Mouse (Mus musculus) left cerebral cortex, adult 11 months (tissue): ENCODE results near the gene Gpr35.
A peak's percentile ranks its signal among the peaks of the same experiment; 100 is the strongest.

Source experiments
- DNase-seq: peaks from one replicate; pipeline ENCODE4 v3.0.0; 2022; ENCODE audit warnings: low spot score

Gene Gpr35

GRCm38 (mm10) chr1:92981056-92981845 lies 30.6 kb downstream of the Gpr35 start:
- DNase-seq = no peak

GRCm38 (mm10) chr1:92982931-92983605 lies 32.4 kb downstream of the Gpr35 start:
- no peak for DNase-seq

DNA sequence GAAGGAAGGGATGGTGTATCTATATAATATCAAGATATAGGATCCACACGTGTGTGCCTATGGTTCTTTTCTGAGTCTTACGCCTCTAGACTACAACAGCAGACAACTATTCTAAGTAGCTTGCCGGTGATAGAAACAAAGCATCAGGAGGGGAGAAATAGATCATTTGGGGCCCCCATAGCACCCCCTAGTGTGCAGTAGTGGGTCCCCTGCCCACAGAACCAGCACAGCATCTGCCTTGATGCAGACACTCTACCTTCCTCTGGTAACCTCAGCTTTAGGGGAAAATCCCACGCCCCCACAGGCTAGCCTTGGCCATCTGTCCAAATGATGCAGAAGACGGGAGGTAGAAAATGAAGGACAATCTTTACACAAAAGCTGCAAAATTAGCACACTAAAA lies 34.3 kb downstream of the Gpr35 start:
- DNase-seq = no peak

GRCm38 (mm10) chr1:92988894-92989293 lies 38.2 kb downstream of the Gpr35 start:
- DNase-seq = no peak

DNA sequence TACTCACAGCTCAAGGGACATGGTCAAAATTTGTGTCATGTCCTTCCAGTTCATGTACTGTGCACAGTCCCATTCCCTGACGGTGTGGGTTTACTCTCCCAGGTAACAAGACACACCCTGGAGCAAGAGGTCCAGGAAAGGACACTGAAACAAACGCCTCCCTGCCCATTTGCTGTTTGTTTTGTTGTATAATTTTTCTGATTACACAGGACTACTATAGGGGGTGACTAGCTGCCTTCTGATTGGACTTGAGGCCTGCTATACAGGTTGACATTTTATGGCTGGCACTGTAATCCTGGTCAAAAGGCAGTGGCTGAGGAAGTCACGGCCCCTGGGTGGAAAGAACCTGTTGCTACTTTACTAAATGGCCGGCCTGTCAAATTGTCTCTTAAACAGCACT lies 39.2 kb downstream of the Gpr35 start:
- no peak for DNase-seq

DNA sequence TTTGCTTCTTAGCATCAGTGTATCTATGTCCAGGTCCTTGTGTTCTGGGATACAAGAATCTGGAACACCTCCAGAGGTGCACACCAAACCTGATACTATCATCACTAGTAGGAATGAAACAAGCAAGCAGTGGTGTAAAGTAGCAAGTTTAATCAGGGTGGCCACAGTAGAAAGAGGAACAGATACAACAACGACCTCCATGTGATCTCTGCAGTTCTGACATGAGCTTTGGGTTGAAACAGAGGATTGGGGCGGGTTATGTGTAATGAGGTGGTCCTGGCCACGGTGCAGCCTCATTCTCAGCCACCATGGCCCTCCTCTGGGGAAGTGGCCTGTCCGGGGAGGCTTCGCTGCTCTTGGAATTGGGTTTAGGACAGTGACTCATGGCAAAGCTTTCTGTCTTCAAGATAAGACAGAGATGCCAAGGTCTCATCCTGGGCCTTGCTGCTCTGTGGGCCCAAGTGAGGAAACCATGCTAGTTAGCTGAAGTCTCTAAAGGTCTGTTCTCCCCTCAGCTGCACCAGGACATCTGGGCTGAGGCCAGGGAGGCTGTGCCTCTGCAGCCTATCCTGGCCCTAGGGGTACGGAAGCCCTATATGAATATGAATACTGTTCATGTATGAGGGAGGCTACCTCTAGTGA lies 41.7 kb downstream of the Gpr35 start:
- DNase-seq = no peak

DNA sequence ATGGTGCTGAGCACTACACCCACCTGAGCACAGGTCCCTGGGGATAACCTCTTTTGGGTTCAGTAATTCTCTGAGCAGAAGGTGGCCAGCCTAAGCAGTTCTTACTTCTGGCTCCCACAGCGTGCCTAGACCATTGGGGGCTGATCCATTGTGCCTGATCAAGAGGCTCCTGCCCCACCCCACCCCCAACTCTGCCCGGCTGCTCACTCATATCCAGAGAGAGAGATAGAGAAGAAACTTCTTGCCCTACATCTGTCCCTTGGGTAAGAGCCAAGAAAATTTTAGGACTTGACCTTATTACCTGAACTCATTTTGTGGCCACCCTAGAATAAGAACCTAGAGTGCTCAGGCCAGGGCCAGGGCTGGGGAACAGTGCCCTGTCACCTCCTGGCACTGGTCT lies 42.2 kb downstream of the Gpr35 start:
- DNase-seq = no peak

DNA sequence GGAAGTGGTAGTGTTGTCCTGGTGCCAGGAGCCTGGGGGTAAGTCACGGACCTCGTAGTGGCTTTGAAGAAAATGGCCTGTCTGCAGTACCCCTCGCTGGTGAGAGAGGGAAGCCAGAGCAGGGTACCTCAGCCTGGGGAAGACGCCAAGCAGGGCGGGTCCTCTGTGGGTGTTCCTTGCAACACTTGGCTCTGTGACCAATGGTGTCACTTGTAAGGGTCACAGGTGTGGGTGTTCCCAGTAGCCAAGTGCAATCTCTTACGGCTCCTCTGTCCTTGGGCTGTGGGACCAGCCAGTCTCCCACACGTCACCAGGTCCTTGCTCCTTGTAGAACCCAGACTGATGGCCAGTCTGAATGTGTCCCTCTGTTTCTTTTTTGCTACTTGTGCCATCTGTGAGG lies 55.4 kb downstream of the Gpr35 start, which contains the start of gene Aqp12:
Aqp12 (plus strand) TSS at position 274 of the 400 bp plus-strand sequence.
- no peak for DNase-seq

GRCm38 (mm10) chr1:93009196-93009595 lies 58.5 kb downstream of the Gpr35 start:
- no peak for DNase-seq

DNA sequence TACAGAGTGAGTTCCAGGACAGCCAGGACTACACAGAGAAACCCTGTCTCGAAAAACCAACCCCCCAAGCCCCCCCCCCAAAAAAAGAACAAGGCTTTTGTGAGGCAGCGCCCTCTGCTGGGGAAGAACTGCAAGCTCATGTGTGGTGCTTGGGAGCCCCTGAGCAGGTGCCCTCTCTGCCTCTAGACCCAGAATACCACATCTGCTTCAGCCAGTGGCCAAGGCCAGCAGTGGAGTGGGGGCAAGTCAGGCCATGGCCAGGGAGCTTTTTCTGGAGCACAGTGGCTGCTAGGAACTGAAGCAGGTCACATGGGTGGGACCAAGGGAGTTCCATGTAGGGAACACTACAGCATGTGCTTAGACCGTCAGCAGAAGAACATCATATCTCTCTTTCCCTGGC lies 60.1 kb downstream of the Gpr35 start:
- no peak for DNase-seq

DNA sequence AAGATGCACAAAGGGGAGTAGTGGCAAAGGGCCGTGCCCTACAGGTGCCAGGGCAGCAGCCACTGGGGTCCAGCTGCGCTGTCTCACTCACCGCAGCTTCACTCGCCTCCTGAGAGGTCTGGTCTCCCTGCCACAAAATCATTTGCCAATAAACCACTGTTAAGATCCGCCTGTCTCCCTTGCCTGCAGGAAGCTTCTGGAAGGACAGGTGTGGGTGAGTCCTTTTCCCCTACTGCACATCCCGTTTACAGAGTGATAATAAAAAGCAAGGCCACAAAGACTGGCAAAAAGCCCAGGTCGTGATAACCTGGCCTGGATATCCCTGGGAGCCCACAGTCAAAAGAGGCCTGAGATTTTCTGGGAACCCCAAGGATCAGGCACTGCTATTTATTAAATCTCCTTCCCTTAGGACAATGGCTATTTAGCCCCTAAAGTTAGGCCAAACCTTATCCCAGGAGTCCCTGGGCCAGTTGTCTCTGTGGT lies 61.5 kb downstream of the Gpr35 start:
- no peak for DNase-seq

DNA sequence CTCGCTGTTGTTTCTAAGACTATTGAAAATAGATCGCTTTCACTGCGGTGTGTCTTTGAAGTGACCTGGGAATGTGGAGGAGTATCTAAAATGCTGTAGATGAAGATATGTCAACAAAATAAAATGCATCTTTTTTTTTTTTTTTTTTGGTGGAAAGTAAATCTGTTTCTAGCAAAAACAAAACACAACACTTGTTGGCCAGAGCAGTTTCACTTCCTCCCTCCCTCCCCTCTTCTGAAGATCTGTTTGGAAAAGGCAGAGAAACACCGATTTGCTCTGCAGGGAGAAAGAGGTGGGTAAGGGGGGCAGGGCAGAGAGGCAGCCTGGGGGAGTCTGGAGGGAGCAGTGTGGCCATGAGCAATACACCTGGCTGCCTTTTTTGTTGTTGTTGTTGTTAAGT lies 62.7 kb downstream of the Gpr35 start:
- no peak for DNase-seq

GRCm38 (mm10) chr1:93014460-93014859 lies 63.8 kb downstream of the Gpr35 start:
- peak; percentile 63 for DNase-seq

- no peak for DNase-seq
Observed at GRCm38 (mm10) chr1:93015136-93015535, 64.5 kb downstream of the Gpr35 start.

DNA sequence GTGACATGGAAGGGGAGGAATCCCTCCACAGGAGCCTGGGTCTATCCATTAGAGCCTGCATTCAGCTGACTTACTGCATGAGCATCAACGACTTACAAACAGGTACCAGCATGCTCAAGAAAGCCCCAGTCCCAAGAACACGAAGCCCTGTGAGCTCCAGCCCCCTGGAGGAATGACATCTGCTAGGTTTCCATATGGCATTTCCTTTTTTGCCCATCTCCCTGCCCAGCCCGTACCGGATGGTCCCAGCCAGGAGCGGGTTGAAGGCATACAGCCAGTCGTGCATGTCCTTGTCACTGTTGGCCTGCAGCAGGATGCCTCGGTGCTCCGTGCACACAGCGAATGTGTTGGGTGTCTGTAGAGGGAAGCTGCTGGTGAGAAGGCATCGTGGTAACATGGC lies 68.1 kb downstream of the Gpr35 start:
- DNase-seq = no peak

DNA sequence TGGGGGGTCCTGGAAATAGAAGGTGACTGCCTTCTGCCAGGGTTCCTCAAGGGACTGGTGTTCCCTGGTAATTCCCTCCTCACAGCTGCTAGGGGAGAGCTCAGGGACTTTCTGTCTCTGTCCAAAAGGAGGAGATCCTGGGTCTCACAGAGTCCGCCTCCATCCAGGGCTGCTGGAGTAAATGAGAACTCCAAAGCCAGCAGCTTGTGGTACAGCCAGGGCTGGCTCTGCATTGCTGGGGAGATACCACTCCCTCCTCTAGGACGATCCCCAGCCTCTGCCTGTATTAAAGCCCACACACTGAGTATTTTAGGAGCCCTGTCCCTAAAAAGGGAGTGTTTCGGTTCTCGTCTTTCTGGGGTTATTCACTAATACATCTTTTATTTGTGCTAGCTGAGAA lies 69.9 kb downstream of the Gpr35 start:
- DNase-seq = peak; percentile 41

DNA sequence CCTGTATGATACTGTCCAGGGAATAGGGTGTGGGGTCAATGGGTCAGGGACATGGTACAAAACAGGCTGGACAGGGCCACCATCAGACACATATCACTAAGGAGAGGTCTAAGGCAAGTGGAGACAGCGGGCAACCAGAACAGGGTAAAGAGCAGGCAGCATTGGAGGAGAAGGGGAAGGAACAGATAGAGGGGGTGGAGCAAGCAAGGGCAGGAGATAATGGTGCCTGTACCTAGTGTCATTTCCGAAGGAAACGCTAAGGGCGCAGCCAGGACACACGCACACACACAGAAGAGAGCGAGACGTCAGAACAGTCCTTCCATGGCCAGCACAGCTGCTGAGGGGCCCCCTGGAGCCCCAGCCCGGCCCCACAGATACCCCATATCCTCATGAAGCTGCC lies 75.9 kb downstream of the Gpr35 start:
- DNase-seq = no peak

GRCm38 (mm10) chr1:93029387-93029786 lies 78.7 kb downstream of the Gpr35 start:
- no peak for DNase-seq

GRCm38 (mm10) chr1:93030060-93030459 lies 79.4 kb downstream of the Gpr35 start:
- DNase-seq = no peak

- DNase-seq = no peak
Observed at GRCm38 (mm10) chr1:93031199-93031598, 80.5 kb downstream of the Gpr35 start.

DNA sequence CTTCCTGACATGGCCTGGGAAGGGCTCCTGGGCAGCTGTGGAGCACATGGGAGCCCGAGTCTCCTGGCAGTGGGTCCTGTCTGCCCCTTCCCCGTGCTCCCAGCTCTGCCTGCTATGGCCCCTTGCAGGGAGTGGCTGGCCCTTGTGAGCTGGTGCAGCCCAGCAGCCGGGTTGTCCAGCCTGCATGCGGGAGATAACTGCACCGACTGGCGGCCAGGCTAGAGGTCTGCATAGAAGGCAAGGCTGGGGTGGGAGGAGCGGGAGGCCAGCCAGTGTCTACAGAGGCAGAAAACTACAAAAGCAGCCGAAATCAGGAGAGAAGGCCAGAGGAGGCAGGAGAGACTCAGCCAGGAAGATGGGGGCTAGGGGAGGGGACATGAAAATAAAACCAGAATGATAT lies 83.3 kb downstream of the Gpr35 start:
- DNase-seq = no peak

GRCm38 (mm10) chr1:93035981-93036380 lies 85.3 kb downstream of the Gpr35 start:
- no peak for DNase-seq
